Mouse (Mus musculus): ENCODE measurements at regions not wholly inside any gene's neighbourhood (a gene's known extent, or its start where the extent isn't known, plus 50 kb on each side); places are given as distances from the start of the nearest gene placed in this dataset.

DNA sequence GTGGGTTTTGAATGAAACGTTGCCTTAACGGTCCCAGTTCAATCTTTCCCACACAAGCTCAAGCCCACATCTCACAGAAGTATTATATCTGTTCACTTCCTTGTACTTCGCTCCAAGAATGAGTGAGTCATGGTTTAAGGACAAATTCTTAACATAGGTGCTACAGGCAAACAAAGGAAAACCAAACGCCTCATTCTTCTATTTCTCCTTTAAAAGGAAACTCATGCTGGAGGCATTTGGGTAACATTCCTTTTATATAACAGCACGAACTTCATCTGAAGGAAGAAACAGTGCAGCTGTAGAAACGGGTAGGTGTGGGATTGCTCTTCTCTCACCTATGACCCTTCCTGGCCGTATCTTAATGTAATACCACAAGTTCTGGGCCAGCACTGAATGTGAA lies 610.0 kb upstream of the A1bg start:
- no peaks in the 10 kb centered on the region for H3K36me3 ChIP-seq
- H3K4me3 ChIP-seq = no peak overlapping the region
- ATAC-seq (ENCODE audit: low FRiP score, low read depth) = no peak
- H3K27ac ChIP-seq (replicated peaks) = no peak overlapping the region
- no peak overlapping the region for H3K4me2 ChIP-seq (replicated peaks)
- no peaks in the 10 kb centered on the region for H3K9me3 ChIP-seq
- no peak overlapping the region for H3K9ac ChIP-seq (replicated peaks)
- no peaks in the 10 kb centered on the region for H3K27me3 ChIP-seq
- WGBS = 94% methylated on average over 7 of the region's 7 CpGs
- H3K4me1 ChIP-seq = peaks cover 7% of the 10 kb centered on the region; the same call in 1 of the 2 replicates

DNA sequence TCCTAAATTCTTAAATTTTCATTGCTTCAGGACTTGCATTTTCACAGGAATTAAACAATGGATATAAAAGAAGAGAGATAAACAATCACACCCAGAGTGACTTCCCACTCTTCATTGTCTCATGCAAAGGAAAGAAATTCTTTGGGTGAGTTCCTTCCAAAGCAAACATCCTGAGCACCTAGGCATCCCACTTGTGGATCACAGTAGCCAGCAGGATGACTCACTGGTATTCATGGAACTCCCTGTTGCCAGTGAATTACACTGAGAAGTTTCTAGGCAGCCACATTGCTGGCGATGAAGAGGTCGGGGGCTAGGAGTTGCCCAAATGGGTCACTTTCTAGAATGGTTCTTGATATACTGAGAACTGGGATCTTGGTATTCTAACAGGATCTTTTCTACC lies 609.2 kb upstream of the A1bg start:
- Histone ChIP-seq H3K4me1 (peaks cover 7% of the 10 kb centered on the region; the same call in 1 of the 2 replicates), H3K4me2 (replicated peaks) (no peak overlapping the region), H3K27ac (replicated peaks) (no peak overlapping the region), H3K4me3 (no peak overlapping the region), H3K9ac (replicated peaks) (no peak overlapping the region), H3K9me3 (no peaks in the 10 kb centered on the region), H3K27me3 (no peaks in the 10 kb centered on the region), H3K36me3 (no peaks in the 10 kb centered on the region)
- WGBS = 92% methylated on average over 2 of the region's 2 CpGs
- no peak for ATAC-seq (ENCODE audit: low FRiP score, low read depth)

DNA sequence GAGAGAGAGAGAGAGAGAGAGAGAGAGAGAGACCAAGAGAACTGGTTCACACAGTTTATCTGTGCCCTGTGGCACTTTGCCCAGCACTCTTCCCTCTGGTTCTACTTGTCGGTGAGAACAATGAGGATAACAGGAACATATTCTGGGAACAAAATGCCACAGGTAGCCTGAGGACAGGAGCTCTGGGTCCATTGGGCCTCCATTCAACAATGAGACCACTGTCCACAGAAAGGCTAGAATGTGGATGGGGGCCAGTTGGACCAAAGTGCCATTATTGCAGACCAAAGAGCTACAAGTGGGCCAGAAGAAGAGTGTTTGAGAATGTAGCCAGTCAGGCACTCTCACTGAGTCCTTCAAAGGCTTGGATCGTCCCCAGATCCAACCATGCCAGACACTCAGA lies 600.2 kb upstream of the A1bg start:
- Histone ChIP-seq H3K4me3 (no peak overlapping the region), H3K9ac (replicated peaks) (no peak overlapping the region), H3K4me1 (no peaks in the 10 kb centered on the region), H3K9me3 (no peaks in the 10 kb centered on the region), H3K27me3 (no peaks in the 10 kb centered on the region), H3K4me2 (replicated peaks) (no peak overlapping the region), H3K36me3 (no peaks in the 10 kb centered on the region), H3K27ac (replicated peaks) (no peak overlapping the region)
- ATAC-seq (ENCODE audit: low FRiP score, low read depth) = no peak
- 86% methylated on average over 2 of the region's 2 CpGs for WGBS

DNA sequence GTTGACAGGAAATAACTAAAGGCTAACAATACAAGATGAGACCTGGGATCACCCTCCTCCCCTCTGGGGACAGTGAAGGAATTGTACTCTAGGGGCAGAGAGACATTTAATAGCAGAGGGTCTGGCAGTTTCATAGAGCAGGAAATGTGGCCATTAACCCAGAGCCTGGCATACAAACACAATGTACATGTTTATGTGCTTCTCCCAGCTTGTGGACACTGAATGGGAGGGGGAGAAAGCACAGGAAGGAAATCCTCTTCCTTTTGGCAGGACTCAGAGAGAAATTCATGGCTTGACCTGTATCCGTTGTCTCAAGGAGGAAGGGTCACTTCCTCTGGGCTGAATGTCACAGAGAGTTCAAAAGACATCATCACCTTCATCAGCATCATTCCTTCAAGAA lies 594.5 kb upstream of the A1bg start:
- ATAC-seq (ENCODE audit: low FRiP score, low read depth) = no peak
- WGBS = 68% methylated on average over 1 of the region's 1 CpGs
- Histone ChIP-seq H3K27me3 (no peaks in the 10 kb centered on the region), H3K4me3 (no peak overlapping the region), H3K27ac (replicated peaks) (no peak overlapping the region), H3K36me3 (no peaks in the 10 kb centered on the region), H3K4me2 (replicated peaks) (no peak overlapping the region), H3K9ac (replicated peaks) (no peak overlapping the region), H3K9me3 (no peaks in the 10 kb centered on the region), H3K4me1 (no peaks in the 10 kb centered on the region)

DNA sequence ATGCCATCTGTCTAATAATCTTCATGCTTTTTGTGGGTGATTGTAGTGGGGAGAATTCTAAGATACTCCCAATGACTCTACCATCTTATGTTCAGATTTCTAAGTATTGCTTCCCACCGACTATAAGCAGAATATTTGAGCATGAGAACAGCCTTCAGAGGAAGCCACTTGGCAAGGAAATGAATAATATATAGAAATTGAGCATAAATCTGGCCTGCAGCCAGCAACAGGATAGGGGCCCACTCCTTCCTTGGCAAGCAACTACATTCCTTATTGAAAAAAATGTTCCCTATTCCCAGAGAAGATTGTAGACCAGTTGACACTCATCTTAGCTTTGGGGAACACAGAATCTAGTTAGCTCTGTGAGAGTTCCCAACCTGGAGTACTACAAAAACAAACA lies 591.5 kb upstream of the A1bg start:
- 74% methylated on average over 1 of the region's 1 CpGs for WGBS
- H3K4me1 ChIP-seq = no peaks in the 10 kb centered on the region
- no peaks in the 10 kb centered on the region for H3K36me3 ChIP-seq
- no peaks in the 10 kb centered on the region for H3K9me3 ChIP-seq
- H3K27me3 ChIP-seq = no peaks in the 10 kb centered on the region
- ATAC-seq (ENCODE audit: low FRiP score, low read depth) = no peak
- no peak overlapping the region for H3K27ac ChIP-seq (replicated peaks)
- no peak overlapping the region for H3K9ac ChIP-seq (replicated peaks)
- no peak overlapping the region for H3K4me3 ChIP-seq
- no peak overlapping the region for H3K4me2 ChIP-seq (replicated peaks)

DNA sequence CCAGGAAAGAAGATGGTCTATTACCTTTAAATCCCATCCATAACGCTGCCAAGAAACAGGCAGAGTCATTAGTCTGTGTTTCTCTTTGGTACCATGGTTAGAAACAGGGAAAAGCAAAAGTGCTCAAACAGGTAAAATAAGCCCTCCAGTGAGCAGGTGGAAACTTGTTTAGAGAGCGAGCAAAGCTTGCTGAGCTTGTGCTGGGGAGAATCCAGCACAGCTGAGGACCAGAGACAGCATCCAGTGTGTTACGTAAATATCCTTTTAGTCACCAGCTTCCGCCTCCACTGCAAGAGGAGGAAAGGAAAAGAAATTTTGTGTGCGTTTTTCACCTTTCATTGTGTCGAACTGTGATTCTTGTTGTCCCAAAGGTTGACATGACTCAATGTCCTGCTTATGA lies 586.0 kb upstream of the A1bg start:
- ATAC-seq (ENCODE audit: low FRiP score, low read depth) = no peak

DNA sequence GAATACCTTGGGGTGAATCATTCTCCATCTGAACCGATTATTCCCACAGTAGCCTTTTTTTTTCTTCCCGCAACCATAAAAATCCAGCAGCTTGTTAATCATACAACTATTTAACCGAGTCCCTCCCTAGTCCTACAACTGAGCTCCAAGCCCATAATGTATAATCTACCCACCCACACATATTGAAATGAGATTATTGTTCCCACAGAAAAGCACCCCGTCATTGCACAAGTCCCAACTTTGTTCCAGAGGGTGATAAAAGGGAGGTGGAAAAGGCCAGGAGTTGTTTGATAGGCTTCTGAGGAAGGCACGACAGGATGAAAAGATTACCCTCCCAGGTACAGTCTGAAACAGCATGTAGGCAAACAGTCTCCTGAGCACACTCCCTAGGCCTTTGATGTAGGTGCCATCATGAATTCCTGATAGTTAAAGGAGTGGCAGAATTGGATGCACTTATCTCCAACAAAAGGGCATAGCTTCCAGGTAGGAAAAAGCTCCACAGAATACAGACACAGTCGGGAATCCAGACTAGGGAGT lies 583.6 kb upstream of the A1bg start:
- no peak overlapping the region for H3K27ac ChIP-seq (replicated peaks)
- no peak for ATAC-seq (ENCODE audit: low FRiP score, low read depth)
- 82% methylated on average over 6 of the region's 6 CpGs for WGBS
- H3K36me3 ChIP-seq = no peaks in the 10 kb centered on the region
- H3K4me1 ChIP-seq = no peaks in the 10 kb centered on the region
- H3K9ac ChIP-seq (replicated peaks) = no peak overlapping the region
- no peaks in the 10 kb centered on the region for H3K9me3 ChIP-seq
- H3K4me3 ChIP-seq = no peak overlapping the region
- H3K27me3 ChIP-seq = no peaks in the 10 kb centered on the region
- H3K4me2 ChIP-seq (replicated peaks) = no peak overlapping the region

More for the DNA sequence above, 586.0 kb upstream of the A1bg start:
- Histone ChIP-seq H3K4me1 (no peaks in the 10 kb centered on the region), H3K27ac (replicated peaks) (no peak overlapping the region), H3K27me3 (no peaks in the 10 kb centered on the region), H3K36me3 (no peaks in the 10 kb centered on the region), H3K9me3 (no peaks in the 10 kb centered on the region), H3K4me2 (replicated peaks) (no peak overlapping the region), H3K9ac (replicated peaks) (no peak overlapping the region), H3K4me3 (no peak overlapping the region)
- 92% methylated on average over 6 of the region's 6 CpGs for WGBS

DNA sequence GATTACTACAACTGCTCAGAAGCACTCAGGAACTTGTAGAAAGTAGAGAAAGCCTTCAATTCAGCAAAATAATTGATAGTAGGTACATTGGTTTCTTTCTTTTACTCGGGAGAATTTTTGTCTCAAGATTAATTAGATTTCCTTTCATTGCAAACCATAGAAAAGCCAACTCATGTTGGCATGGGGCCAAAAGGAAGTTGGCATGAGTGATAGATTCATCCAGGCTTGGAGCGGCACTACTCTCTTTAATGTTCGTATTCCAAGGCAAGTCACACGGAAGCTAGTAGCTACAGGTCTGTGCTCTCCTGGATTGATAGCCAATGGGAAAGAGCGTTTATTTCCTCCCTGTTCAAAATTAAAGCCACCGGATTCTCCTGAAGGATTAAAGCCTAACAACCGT lies 580.6 kb upstream of the A1bg start:
- Histone ChIP-seq H3K27me3 (no peaks in the 10 kb centered on the region), H3K27ac (replicated peaks) (no peak overlapping the region), H3K4me1 (no peaks in the 10 kb centered on the region), H3K9ac (replicated peaks) (no peak overlapping the region), H3K4me2 (replicated peaks) (no peak overlapping the region), H3K4me3 (no peak overlapping the region), H3K36me3 (no peaks in the 10 kb centered on the region), H3K9me3 (no peaks in the 10 kb centered on the region)
- WGBS = 85% methylated on average over 7 of the region's 7 CpGs
- no peak for ATAC-seq (ENCODE audit: low FRiP score, low read depth)

DNA sequence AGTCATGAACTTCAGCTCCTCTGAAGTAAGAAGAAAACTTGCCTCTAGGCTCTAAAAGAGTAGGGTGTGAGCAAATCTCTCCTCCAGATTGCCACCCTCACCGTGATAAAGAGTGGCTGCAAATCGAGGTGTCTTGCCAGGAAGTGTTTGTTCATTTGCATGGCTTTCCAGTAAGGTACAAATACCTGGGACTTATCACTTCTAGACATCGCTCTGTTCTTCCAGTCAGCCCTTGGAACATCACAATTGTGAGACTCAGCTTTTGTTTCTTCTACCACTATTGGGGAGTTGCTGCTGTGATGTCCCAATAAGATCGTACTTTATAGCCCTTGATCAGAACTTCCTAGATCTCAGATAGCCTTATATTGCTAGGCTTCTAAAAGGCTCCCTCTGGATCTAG lies 566.9 kb upstream of the A1bg start:
- Histone ChIP-seq H3K27ac (replicated peaks) (no peak overlapping the region), H3K4me2 (replicated peaks) (no peak overlapping the region), H3K4me1 (no peaks in the 10 kb centered on the region), H3K27me3 (no peaks in the 10 kb centered on the region), H3K9ac (replicated peaks) (no peak overlapping the region), H3K9me3 (no peaks in the 10 kb centered on the region), H3K4me3 (no peak overlapping the region), H3K36me3 (no peaks in the 10 kb centered on the region)
- no peak for ATAC-seq (ENCODE audit: low FRiP score, low read depth)
- WGBS = 95% methylated on average over 4 of the region's 4 CpGs

DNA sequence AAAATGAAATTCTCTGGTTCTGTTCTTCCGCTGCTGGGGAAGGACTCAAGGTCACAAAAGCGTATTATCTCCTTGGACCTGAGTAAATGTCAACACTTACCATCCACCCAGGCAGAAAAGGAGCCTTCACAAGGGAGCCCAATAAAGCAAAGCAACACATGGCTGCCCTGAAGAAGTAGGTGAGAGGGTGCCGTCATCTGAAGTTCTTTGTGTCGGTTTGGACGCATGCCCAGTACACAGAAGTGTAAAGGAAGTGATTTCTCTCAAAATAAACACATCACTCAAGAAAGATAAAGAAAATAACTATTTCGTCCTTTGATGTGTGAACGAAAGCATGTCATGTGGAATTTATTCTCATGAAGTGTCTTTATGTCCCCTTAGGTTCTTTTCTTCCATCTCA lies 559.0 kb upstream of the A1bg start:
- H3K4me3 ChIP-seq = no peak overlapping the region

DNA sequence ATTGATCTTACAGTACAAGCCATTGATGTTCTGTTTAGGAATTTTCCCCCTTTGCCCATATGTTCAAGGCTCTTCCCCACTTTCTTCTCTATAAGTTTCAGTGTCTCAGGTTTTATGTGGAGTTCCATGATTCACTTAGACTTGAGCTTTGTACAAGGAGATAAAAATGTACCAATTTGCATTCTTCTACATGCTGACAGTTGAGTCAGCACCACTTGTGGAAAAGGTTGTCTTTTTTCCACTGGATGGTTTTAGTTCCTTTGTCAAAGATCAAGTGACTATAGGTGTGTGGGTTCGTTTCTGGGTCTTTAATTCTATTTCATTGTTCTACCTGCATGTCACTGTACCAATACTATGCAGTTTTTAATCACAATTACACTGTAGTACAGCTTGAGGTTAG lies 551.1 kb upstream of the A1bg start:
- Histone ChIP-seq H3K27ac (replicated peaks) (no peak overlapping the region), H3K27me3 (no peaks in the 10 kb centered on the region), H3K9me3 (no peaks in the 10 kb centered on the region), H3K4me1 (no peaks in the 10 kb centered on the region), H3K9ac (replicated peaks) (no peak overlapping the region), H3K36me3 (no peaks in the 10 kb centered on the region), H3K4me3 (no peak overlapping the region), H3K4me2 (replicated peaks) (no peak overlapping the region)
- ATAC-seq (ENCODE audit: low FRiP score, low read depth) = no peak
- 48% methylated on average over 1 of the region's 1 CpGs for WGBS

More for the DNA sequence above, 559.0 kb upstream of the A1bg start:
- Histone ChIP-seq H3K27ac (replicated peaks) (no peak overlapping the region), H3K27me3 (no peaks in the 10 kb centered on the region), H3K9ac (replicated peaks) (no peak overlapping the region), H3K4me1 (no peaks in the 10 kb centered on the region), H3K36me3 (no peaks in the 10 kb centered on the region), H3K4me2 (replicated peaks) (no peak overlapping the region), H3K9me3 (no peaks in the 10 kb centered on the region)
- 77% methylated on average over 7 of the region's 7 CpGs for WGBS
- ATAC-seq (ENCODE audit: low FRiP score, low read depth) = no peak

DNA sequence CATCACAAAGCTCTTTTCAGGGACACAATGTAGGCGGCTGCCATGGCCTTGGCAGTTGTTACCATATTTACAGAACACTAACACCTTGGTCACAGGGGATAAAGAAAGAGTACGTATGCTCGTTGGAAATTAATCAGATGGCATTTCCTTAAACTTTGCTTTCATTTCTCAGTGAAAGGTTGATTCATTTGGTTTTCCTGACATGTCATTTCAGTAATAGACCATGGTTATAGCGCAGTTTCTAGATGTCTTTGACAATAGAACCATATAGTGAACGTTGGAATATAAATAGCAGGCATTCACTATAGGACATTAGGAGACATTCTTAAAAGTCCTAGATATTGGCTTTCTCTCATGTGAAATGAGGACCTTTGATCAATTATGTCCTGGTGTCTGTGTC lies 532.2 kb upstream of the A1bg start:
- no peaks in the 10 kb centered on the region for H3K36me3 ChIP-seq
- H3K9me3 ChIP-seq = no peaks in the 10 kb centered on the region
- no peak overlapping the region for H3K27ac ChIP-seq (replicated peaks)
- no peaks in the 10 kb centered on the region for H3K27me3 ChIP-seq
- no peak overlapping the region for H3K4me2 ChIP-seq (replicated peaks)
- no peak overlapping the region for H3K4me3 ChIP-seq
- H3K4me1 ChIP-seq = no peaks in the 10 kb centered on the region
- no peak for ATAC-seq (ENCODE audit: low FRiP score, low read depth)
- 89% methylated on average over 5 of the region's 5 CpGs for WGBS
- H3K9ac ChIP-seq (replicated peaks) = no peak overlapping the region

DNA sequence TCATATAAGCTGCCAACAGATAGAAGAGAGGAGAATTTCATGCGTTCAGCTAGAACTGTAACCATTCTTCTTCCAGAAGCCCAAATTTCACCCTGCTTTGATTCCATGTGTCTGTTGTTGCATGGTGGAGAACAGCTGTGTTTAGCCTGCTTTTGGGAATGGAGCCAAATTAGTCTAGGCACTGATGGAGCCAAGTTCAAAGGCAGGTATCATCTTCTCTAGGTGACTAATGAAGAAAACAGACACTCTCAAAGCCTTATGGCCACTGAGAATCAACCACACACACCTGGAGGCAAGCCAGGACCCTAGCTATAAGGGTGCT lies 531.5 kb upstream of the A1bg start:
- Histone ChIP-seq H3K9me3 (no peaks in the 10 kb centered on the region), H3K4me3 (no peak overlapping the region), H3K9ac (replicated peaks) (no peak overlapping the region), H3K4me1 (no peaks in the 10 kb centered on the region), H3K36me3 (no peaks in the 10 kb centered on the region), H3K4me2 (replicated peaks) (no peak overlapping the region), H3K27me3 (no peaks in the 10 kb centered on the region), H3K27ac (replicated peaks) (no peak overlapping the region)
- no peak for ATAC-seq (ENCODE audit: low FRiP score, low read depth)
- 97% methylated on average over 1 of the region's 1 CpGs for WGBS
